Mouse (Mus musculus) G1E (cell line): Measurements from ENCODE around the gene Rrp1.

Source experiments
- CTCF ChIP-seq: IDR thresholded peaks from 2 replicates; pipeline ENCODE4 v1.5.1; 2012; ENCODE audit warnings: low read depth, low read length, inconsistent platforms, mixed read lengths
- GATA2 ChIP-seq: IDR thresholded peaks from 2 replicates; pipeline ENCODE4 v1.6.1; 2012; ENCODE audit warnings: low read depth, low read length, inconsistent platforms, borderline replicate concordance
- POLR2AphosphoS5 ChIP-seq: IDR thresholded peaks from 2 replicates; pipeline ENCODE4 v1.6.1; 2012; ENCODE audit warnings: low read depth, low read length, inconsistent platforms; ENCODE audit not compliant: insufficient replicate concordance
- TAL1 ChIP-seq: conservative IDR thresholded peaks from 2 replicates; pipeline ENCODE4 v1.6.1; 2012; ENCODE audit warnings: low read depth, low read length, inconsistent platforms, mixed read lengths

DNA sequence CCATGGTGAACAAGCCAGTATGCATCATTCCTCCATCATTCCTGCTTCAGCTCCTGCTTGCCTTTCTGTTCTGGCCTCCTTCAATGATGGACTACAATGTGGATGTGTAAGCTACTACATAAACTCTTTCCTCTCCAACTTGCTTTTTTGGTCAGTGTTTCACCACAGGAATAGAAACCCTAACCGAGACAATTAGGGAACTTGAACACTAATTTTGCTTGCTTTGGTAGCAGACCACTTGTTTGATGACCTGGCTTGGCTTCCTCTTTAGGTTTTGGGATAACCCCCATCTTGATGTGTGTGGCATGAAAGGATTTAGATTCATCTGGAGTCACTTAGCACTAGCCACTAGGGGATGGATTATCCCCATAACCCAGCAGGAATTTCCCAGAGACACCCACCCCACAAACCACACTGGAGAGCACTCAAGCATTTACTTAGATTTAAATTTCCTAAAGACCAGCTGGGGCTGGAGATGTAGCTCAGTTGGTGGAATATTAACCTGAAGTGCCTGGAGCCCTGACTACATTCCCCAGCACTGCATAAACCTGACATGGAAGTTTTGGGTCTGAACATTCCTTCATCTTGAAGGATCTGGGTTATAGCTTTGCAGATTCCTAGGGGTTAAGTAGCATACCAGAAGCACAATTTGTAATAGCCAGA, 56.8 kb downstream of the Rrp1 start:
- TF ChIP-seq TAL1 (no peak), CTCF (no peak), POLR2AphosphoS5 (no peak), GATA2 (no peak)
